In genomic region chr15:28051104-28051625, GRCm38 (mm10) we compare ENCODE assay signal across 8 mouse cellular contexts. TPM values are rescaled to one million over a fixed set of nuclear protein-coding genes. Genes with fewer than 3 reads are reported as not detected.
DNase-seq lines count a peak whose midpoint lies in the region; ATAC-seq lines count a peak whose summit lies in the region.

No protein-coding gene starts in this region.

- 22% methylated on average over 18 of the region's 18 CpGs for WGBS in embryonic facial prominence, embryonic 15.5 days
- WGBS in heart, embryonic 13.5 days = 48% methylated on average over 18 of the region's 18 CpGs
- WGBS in midbrain, embryonic 14.5 days = 3% methylated on average over 18 of the region's 18 CpGs
- WGBS in liver, embryonic 12.5 days (ENCODE audit: insufficient replicate concordance) = 44% methylated on average over 18 of the region's 18 CpGs

- peaks cover 7% of the 10 kb centered on the region for H3K4me1 ChIP-seq in embryonic facial prominence, embryonic 15.5 days
- H3K4me1 ChIP-seq in heart, embryonic 13.5 days = peaks cover 6% of the 10 kb centered on the region
- H3K4me1 ChIP-seq in midbrain, embryonic 14.5 days (ENCODE audit: control insufficient read depth, insufficient read depth, low read length) = peaks cover 8% of the 10 kb centered on the region
- no peaks in the 10 kb centered on the region for H3K4me1 ChIP-seq in liver, embryonic 12.5 days

- no peak overlapping the region for H3K27ac ChIP-seq in embryonic facial prominence, embryonic 15.5 days (replicated peaks)
- no peak overlapping the region for H3K27ac ChIP-seq in heart, embryonic 13.5 days (replicated peaks)
- no peak overlapping the region for H3K27ac ChIP-seq in midbrain, embryonic 14.5 days (replicated peaks; ENCODE audit: low read depth, low read length)
- H3K27ac ChIP-seq in liver, embryonic 12.5 days = no peak overlapping the region

- no peaks in the 10 kb centered on the region for H3K36me3 ChIP-seq in embryonic facial prominence, embryonic 15.5 days
- H3K36me3 ChIP-seq in heart, embryonic 13.5 days = no peaks in the 10 kb centered on the region
- H3K36me3 ChIP-seq in midbrain, embryonic 14.5 days (ENCODE audit: control insufficient read depth, insufficient read depth, low read length) = no peaks in the 10 kb centered on the region
- H3K36me3 ChIP-seq in liver, embryonic 12.5 days = no peaks in the 10 kb centered on the region

- H3K27me3 ChIP-seq in embryonic facial prominence, embryonic 15.5 days = no peaks in the 10 kb centered on the region
- no peaks in the 10 kb centered on the region for H3K27me3 ChIP-seq in heart, embryonic 13.5 days (replicated peaks)
- no peaks in the 10 kb centered on the region for H3K27me3 ChIP-seq in midbrain, embryonic 14.5 days (ENCODE audit: control insufficient read depth, insufficient read depth, low read length)
- no peaks in the 10 kb centered on the region for H3K27me3 ChIP-seq in liver, embryonic 12.5 days (replicated peaks)

- peak; percentile 57; the same call in 1 of the 2 replicates for ATAC-seq in embryonic facial prominence, embryonic 15.5 days (ENCODE audit: insufficient number of reproducible peaks, low FRiP score, low TSS enrichment, low read depth)
- ATAC-seq in heart, embryonic 13.5 days (ENCODE audit: extremely low read depth, insufficient number of reproducible peaks, low FRiP score, low TSS enrichment) = no peak
- peak; percentile 53 for ATAC-seq in midbrain, embryonic 14.5 days (ENCODE audit: low FRiP score, low TSS enrichment)
- ATAC-seq in liver, embryonic 12.5 days = no peak

- DNase-seq in right cerebral cortex, postnatal 14 days = peak; percentile 31
- no peak for DNase-seq in right cerebral cortex, adult 18-20 months
- peak; percentile 39 to 51 for DNase-seq in kidney, postnatal 25 days
- peak; percentile 74 for DNase-seq in midbrain, embryonic 14.5 days
- DNase-seq in B cell, adult 2 months = no peak

- no peak overlapping the region for H3K9ac ChIP-seq in embryonic facial prominence, embryonic 15.5 days
- no peak overlapping the region for H3K9ac ChIP-seq in heart, embryonic 13.5 days
- no peak overlapping the region for H3K9ac ChIP-seq in midbrain, embryonic 14.5 days (replicated peaks; ENCODE audit: low read length)
- H3K9ac ChIP-seq in liver, embryonic 12.5 days = no peak overlapping the region

- H3K4me2 ChIP-seq in embryonic facial prominence, embryonic 15.5 days (replicated peaks) = peak overlapping the region; percentile 32
- H3K4me2 ChIP-seq in heart, embryonic 13.5 days = peak overlapping the region; percentile 27
- H3K4me2 ChIP-seq in midbrain, embryonic 14.5 days (ENCODE audit: low read length) = peak overlapping the region; percentile 44
- H3K4me2 ChIP-seq in liver, embryonic 12.5 days = no peak overlapping the region

- no peak overlapping the region for H3K4me3 ChIP-seq in embryonic facial prominence, embryonic 15.5 days (replicated peaks)
- no peak overlapping the region for H3K4me3 ChIP-seq in heart, embryonic 13.5 days
- H3K4me3 ChIP-seq in midbrain, embryonic 14.5 days (replicated peaks; ENCODE audit: low read depth, low read length) = no peak overlapping the region
- no peak overlapping the region for H3K4me3 ChIP-seq in liver, embryonic 12.5 days

- H3K9me3 ChIP-seq in embryonic facial prominence, embryonic 15.5 days (replicated peaks) = no peaks in the 10 kb centered on the region
- H3K9me3 ChIP-seq in heart, embryonic 13.5 days = no peaks in the 10 kb centered on the region
- H3K9me3 ChIP-seq in midbrain, embryonic 14.5 days (ENCODE audit: control insufficient read depth, low read length) = no peaks in the 10 kb centered on the region
- no peaks in the 10 kb centered on the region for H3K9me3 ChIP-seq in liver, embryonic 12.5 days (replicated peaks)

RNA-seq across cellular contexts. Expression of gene Trio, which starts 25.5 kb away (rescaled TPM):
- polyA plus RNA-seq in embryonic facial prominence, embryonic 15.5 days (2015; fragmentation: Nextera tagmentation; extraction: Ambion mirVana) = 45.3 and 54.5 TPM in 2 replicates
- polyA plus RNA-seq in heart, embryonic 13.5 days (2015; fragmentation: Nextera tagmentation; extraction: Ambion mirVana) = 15.7 and 17.5 TPM in 2 replicates
- 56.5 and 59.8 TPM in 2 replicates for polyA plus RNA-seq in midbrain, embryonic 14.5 days (2014; fragmentation: Nextera tagmentation; extraction: Ambion mirVana)
- polyA plus RNA-seq in liver, embryonic 12.5 days (2016; fragmentation: Nextera tagmentation; extraction: Ambion mirVana) = 5.2 and 5.6 TPM in 2 replicates

Comparison
In these comparisons a context has a peak if more than half of its experiments do, and no peak if none do; other contexts are left out.
1. DNase-seq: peak in right cerebral cortex, postnatal 14 days (single experiment), kidney, postnatal 25 days (2 of 2) and midbrain, embryonic 14.5 days (single experiment); none in right cerebral cortex, adult 18-20 months (single experiment) and B cell, adult 2 months (0 of 2).
2. ATAC-seq: peak in embryonic facial prominence, embryonic 15.5 days (single experiment) and midbrain, embryonic 14.5 days (single experiment); none in heart, embryonic 13.5 days (single experiment) and liver, embryonic 12.5 days (single experiment).